Mouse (Mus musculus) cerebellum, adult 9-10 months (tissue): ENCODE data around the gene Eml1.

Experiments used
- DNase-seq: peaks from one replicate; pipeline ENCODE4 v3.0.0; 2022

Eml1 gene

GRCm38 (mm10) chr12:108374689-108375088 lies 3.9 kb downstream of the Eml1 start:
- DNase-seq: no peak

GRCm38 (mm10) chr12:108378379-108379133 lies 7.8 kb downstream of the Eml1 start:
- no peak for DNase-seq

- DNase-seq: no peak
Measured at GRCm38 (mm10) chr12:108386476-108387232, 15.9 kb downstream of the Eml1 start.

- no peak for DNase-seq
Measured at GRCm38 (mm10) chr12:108389718-108390117, 19.0 kb downstream of the Eml1 start.

GRCm38 (mm10) chr12:108392254-108393044 lies 21.7 kb downstream of the Eml1 start:
- no peak for DNase-seq

GRCm38 (mm10) chr12:108393082-108393481 lies 22.3 kb downstream of the Eml1 start:
- DNase-seq: peak; percentile 44

GRCm38 (mm10) chr12:108393637-108394036 lies 22.9 kb downstream of the Eml1 start:
- DNase-seq: peak; percentile 46

GRCm38 (mm10) chr12:108394534-108395284 lies 24.0 kb downstream of the Eml1 start:
- DNase-seq: no peak

- no peak for DNase-seq
Measured at GRCm38 (mm10) chr12:108395285-108395660, 24.5 kb downstream of the Eml1 start.

- peak; percentile 37 for DNase-seq
Measured at GRCm38 (mm10) chr12:108396081-108396947, 25.6 kb downstream of the Eml1 start.

- no peak for DNase-seq
Measured at GRCm38 (mm10) chr12:108398681-108399080, 27.9 kb downstream of the Eml1 start.

- DNase-seq: peak; percentile 68
Measured at GRCm38 (mm10) chr12:108399191-108399590, 28.4 kb downstream of the Eml1 start.

- no peak for DNase-seq
Measured at GRCm38 (mm10) chr12:108400951-108401350, 30.2 kb downstream of the Eml1 start.

- no peak for DNase-seq
Measured at GRCm38 (mm10) chr12:108403957-108404356, 33.2 kb downstream of the Eml1 start.

- DNase-seq: no peak
Measured at GRCm38 (mm10) chr12:108409100-108409499, 38.3 kb downstream of the Eml1 start.

GRCm38 (mm10) chr12:108410416-108411208 lies 39.9 kb downstream of the Eml1 start:
- no peak for DNase-seq

- no peak for DNase-seq
Measured at GRCm38 (mm10) chr12:108414932-108415331, 44.2 kb downstream of the Eml1 start.

GRCm38 (mm10) chr12:108419570-108419969 lies 48.8 kb downstream of the Eml1 start:
- DNase-seq: no peak

- DNase-seq: no peak
Measured at GRCm38 (mm10) chr12:108421477-108421876, 50.7 kb downstream of the Eml1 start.

GRCm38 (mm10) chr12:108422495-108422857 lies 51.7 kb downstream of the Eml1 start:
- peak; percentile 66 for DNase-seq
